Mouse (Mus musculus): ENCODE measurements around the gene Anks4b. TPM values are rescaled to one million over a fixed set of nuclear protein-coding genes. Genes with fewer than 3 reads are reported as not detected.

Gene Anks4b
- total and polyA plus RNA-seq, 3 experiments: 0.10 to 0.20 TPM; not detected in 1

DNA sequence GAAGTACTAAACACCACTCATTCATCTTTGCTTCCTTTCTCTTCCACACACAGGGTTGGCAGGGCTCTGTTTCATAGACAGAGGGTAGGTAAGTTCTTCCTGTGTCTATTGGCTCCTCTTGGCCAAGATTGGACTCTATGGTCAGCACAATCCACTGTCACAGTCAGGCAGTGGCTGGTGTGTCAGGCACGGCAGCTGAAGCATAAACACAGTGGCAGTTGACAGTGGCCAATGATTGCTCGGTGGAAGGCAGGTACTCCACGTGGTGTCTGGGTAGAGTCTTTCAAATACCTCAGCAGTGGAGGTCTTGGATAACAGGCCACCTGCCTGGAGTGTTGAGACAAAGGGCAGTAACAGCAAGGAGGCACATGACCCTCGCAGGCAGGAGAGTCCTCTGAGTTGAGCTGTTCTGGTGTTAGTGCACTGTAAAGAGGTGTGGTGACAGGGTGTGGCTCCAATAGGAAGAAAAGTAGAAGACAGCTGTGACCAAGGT lies 15.5 kb upstream of the Anks4b start:
- 53% methylated on average over 4 of the region's 4 CpGs for WGBS
- no peaks in the 10 kb centered on the region for H3K36me3 ChIP-seq (ENCODE audit: control insufficient read depth, insufficient read depth, low read length)
- H3K27ac ChIP-seq: no peak overlapping the region
- H3K9ac ChIP-seq (ENCODE audit: low read depth, low read length): no peak overlapping the region
- no peak for DNase-seq
- intact Hi-C loops (cut with DNase I): no loop called here
- H3K27me3 ChIP-seq (ENCODE audit: control insufficient read depth, insufficient read depth, low read length): no peaks in the 10 kb centered on the region
- TF ChIP-seq CTCF (IDR thresholded peaks at IDR 0.05) (no peak), POLR2A (IDR thresholded peaks at IDR 0.05; ENCODE audit: insufficient read depth, low read depth, low read length) (no peak), EP300 (IDR thresholded peaks at IDR 0.05; ENCODE audit: insufficient read depth, low read depth, low read length) (no peak)
- H3K4me1 ChIP-seq (ENCODE audit: control insufficient read depth, insufficient read depth, low read length): no peaks in the 10 kb centered on the region
- H3K4me3 ChIP-seq: no peak overlapping the region
- no peaks in the 10 kb centered on the region for H3K79me2 ChIP-seq (replicated peaks; ENCODE audit: control insufficient read depth, insufficient read depth, low read length)

GRCm38 (mm10) chr7:120163581-120164251 lies 9.9 kb upstream of the Anks4b start:
- H3K27me3 ChIP-seq (ENCODE audit: control insufficient read depth, insufficient read depth, low read length): no peaks in the 10 kb centered on the region
- no peak overlapping the region for H3K9ac ChIP-seq (ENCODE audit: low read depth, low read length)
- TF ChIP-seq CTCF (IDR thresholded peaks at IDR 0.05) (no peak), EP300 (IDR thresholded peaks at IDR 0.05; ENCODE audit: insufficient read depth, low read depth, low read length) (no peak), POLR2A (IDR thresholded peaks at IDR 0.05; ENCODE audit: insufficient read depth, low read depth, low read length) (no peak)
- no peak overlapping the region for H3K27ac ChIP-seq
- intact Hi-C loops (cut with DNase I): no loop called here
- WGBS: 80% methylated on average over 11 of the region's 11 CpGs
- H3K79me2 ChIP-seq (replicated peaks; ENCODE audit: control insufficient read depth, insufficient read depth, low read length): no peaks in the 10 kb centered on the region
- no peaks in the 10 kb centered on the region for H3K36me3 ChIP-seq (ENCODE audit: control insufficient read depth, insufficient read depth, low read length)
- no peak for DNase-seq
- no peaks in the 10 kb centered on the region for H3K4me1 ChIP-seq (ENCODE audit: control insufficient read depth, insufficient read depth, low read length)
- H3K4me3 ChIP-seq: no peak overlapping the region

- H3K79me2 ChIP-seq (replicated peaks; ENCODE audit: control insufficient read depth, insufficient read depth, low read length): no peaks in the 10 kb centered on the region
- no peak overlapping the region for H3K27ac ChIP-seq
- DNase-seq: no peak
- intact Hi-C loops (cut with DNase I): no loop called here
- no peak overlapping the region for H3K9ac ChIP-seq (ENCODE audit: low read depth, low read length)
- 84% methylated on average over 1 of the region's 1 CpGs for WGBS
- no peak for TF ChIP-seq POLR2A (IDR thresholded peaks at IDR 0.05; ENCODE audit: insufficient read depth, low read depth, low read length)
- no peak for TF ChIP-seq CTCF (IDR thresholded peaks at IDR 0.05)
- no peak for TF ChIP-seq EP300 (IDR thresholded peaks at IDR 0.05; ENCODE audit: insufficient read depth, low read depth, low read length)
- no peaks in the 10 kb centered on the region for H3K27me3 ChIP-seq (ENCODE audit: control insufficient read depth, insufficient read depth, low read length)
- no peaks in the 10 kb centered on the region for H3K4me1 ChIP-seq (ENCODE audit: control insufficient read depth, insufficient read depth, low read length)
- H3K36me3 ChIP-seq (ENCODE audit: control insufficient read depth, insufficient read depth, low read length): no peaks in the 10 kb centered on the region
- H3K4me3 ChIP-seq: no peak overlapping the region
These were observed 1.4 kb upstream of the Anks4b start for GRCm38 (mm10) chr7:120172188-120172700.

- WGBS: 74% methylated on average over 11 of the region's 11 CpGs
- Histone ChIP-seq H3K4me1 (ENCODE audit: control insufficient read depth, insufficient read depth, low read length) (no peaks in the 10 kb centered on the region), H3K79me2 (replicated peaks; ENCODE audit: control insufficient read depth, insufficient read depth, low read length) (no peaks in the 10 kb centered on the region), H3K4me3 (no peak overlapping the region), H3K9ac (ENCODE audit: low read depth, low read length) (no peak overlapping the region), H3K27me3 (ENCODE audit: control insufficient read depth, insufficient read depth, low read length) (no peaks in the 10 kb centered on the region), H3K36me3 (ENCODE audit: control insufficient read depth, insufficient read depth, low read length) (no peaks in the 10 kb centered on the region), H3K27ac (no peak overlapping the region)
- TF ChIP-seq EP300 (IDR thresholded peaks at IDR 0.05; ENCODE audit: insufficient read depth, low read depth, low read length): no peak
- TF ChIP-seq POLR2A (IDR thresholded peaks at IDR 0.05; ENCODE audit: insufficient read depth, low read depth, low read length): no peak
- no peak for TF ChIP-seq CTCF (IDR thresholded peaks at IDR 0.05)
- no peak for DNase-seq
- intact Hi-C loops (cut with DNase I): no loop called here
These were observed 1.3 kb downstream of the Anks4b start for GRCm38 (mm10) chr7:120174723-120175504.

GRCm38 (mm10) chr7:120177611-120178010 lies 4.0 kb downstream of the Anks4b start:
- Histone ChIP-seq H3K79me2 (replicated peaks; ENCODE audit: control insufficient read depth, insufficient read depth, low read length) (no peaks in the 10 kb centered on the region), H3K27me3 (ENCODE audit: control insufficient read depth, insufficient read depth, low read length) (no peaks in the 10 kb centered on the region), H3K27ac (no peak overlapping the region), H3K36me3 (ENCODE audit: control insufficient read depth, insufficient read depth, low read length) (no peaks in the 10 kb centered on the region), H3K4me1 (ENCODE audit: control insufficient read depth, insufficient read depth, low read length) (no peaks in the 10 kb centered on the region), H3K4me3 (no peak overlapping the region), H3K9ac (ENCODE audit: low read depth, low read length) (no peak overlapping the region)
- 55% methylated on average over 3 of the region's 3 CpGs for WGBS
- DNase-seq: no peak
- TF ChIP-seq CTCF (IDR thresholded peaks at IDR 0.05): no peak
- TF ChIP-seq EP300 (IDR thresholded peaks at IDR 0.05; ENCODE audit: insufficient read depth, low read depth, low read length): no peak
- no peak for TF ChIP-seq POLR2A (IDR thresholded peaks at IDR 0.05; ENCODE audit: insufficient read depth, low read depth, low read length)
- intact Hi-C loops (cut with DNase I): no loop called here

- no peaks in the 10 kb centered on the region for H3K4me1 ChIP-seq (ENCODE audit: control insufficient read depth, insufficient read depth, low read length)
- H3K4me3 ChIP-seq: no peak overlapping the region
- H3K9ac ChIP-seq (ENCODE audit: low read depth, low read length): no peak overlapping the region
- DNase-seq: no peak
- TF ChIP-seq EP300 (IDR thresholded peaks at IDR 0.05; ENCODE audit: insufficient read depth, low read depth, low read length) (no peak), CTCF (IDR thresholded peaks at IDR 0.05) (no peak), POLR2A (IDR thresholded peaks at IDR 0.05; ENCODE audit: insufficient read depth, low read depth, low read length) (no peak)
- H3K36me3 ChIP-seq (ENCODE audit: control insufficient read depth, insufficient read depth, low read length): no peaks in the 10 kb centered on the region
- H3K27ac ChIP-seq: no peak overlapping the region
- no peaks in the 10 kb centered on the region for H3K27me3 ChIP-seq (ENCODE audit: control insufficient read depth, insufficient read depth, low read length)
- no peaks in the 10 kb centered on the region for H3K79me2 ChIP-seq (replicated peaks; ENCODE audit: control insufficient read depth, insufficient read depth, low read length)
- 21% methylated on average over 2 of the region's 2 CpGs for WGBS
- intact Hi-C loops (cut with DNase I): no loop called here
These were observed 5.3 kb downstream of the Anks4b start for GRCm38 (mm10) chr7:120178935-120179334.

Measured in heart, adult 2 months (tissue).